Mouse (Mus musculus) intestine, embryonic 14.5 days (tissue): ENCODE data around the gene Brpf1. TPM values are rescaled to one million over a fixed set of nuclear protein-coding genes. Genes with fewer than 3 reads are reported as not detected.
A peak's percentile ranks its signal among the peaks of the same experiment; 100 is the strongest.

Source experiments
- ATAC-seq: fragments of 200-750 bp; cut with Nextera tagmentation; replicated peaks from 2 replicates; pipeline ENCODE4 v1.8.0; 2017; ENCODE audit warnings: low read depth, moderate number of reproducible peaks, moderate TSS enrichment, moderate library complexity; ENCODE audit not compliant: low FRiP score, low TSS enrichment
- DNase-seq: peaks from one replicate; pipeline ENCODE4 v3.0.0-alpha.2; 2018; ENCODE audit warnings: low spot score
- H3K27ac ChIP-seq: fragments of 300-500 bp; sonication (generic); 2 replicates; pipeline ENCODE4 v1.5.1; 2014; ENCODE audit warnings: low read depth, mild to moderate bottlenecking, control low read depth
- H3K27me3 ChIP-seq: fragments of 300-500 bp; sonication (generic); replicated peaks from 2 replicates; pipeline ENCODE4 v1.6.1; 2014; ENCODE audit warnings: low read length, control low read depth; ENCODE audit not compliant: control insufficient read depth, insufficient read depth
- H3K36me3 ChIP-seq: fragments of 300-500 bp; sonication (generic); 2 replicates; pipeline ENCODE4 v1.6.1; 2014; ENCODE audit warnings: low read length, control low read depth; ENCODE audit not compliant: control insufficient read depth, insufficient read depth
- H3K4me1 ChIP-seq: fragments of 300-500 bp; sonication (generic); replicated peaks from 2 replicates; pipeline ENCODE4 v1.6.1; 2014; ENCODE audit warnings: low read length, control low read depth, mixed read lengths; ENCODE audit not compliant: control insufficient read depth, insufficient read depth
- H3K4me2 ChIP-seq: fragments of 300-500 bp; sonication (generic); 2 replicates; pipeline ENCODE4 v1.6.1; 2014; ENCODE audit warnings: low read length
- H3K4me3 ChIP-seq: fragments of 300-500 bp; sonication (generic); 2 replicates; pipeline ENCODE4 v1.5.1; 2014; ENCODE audit warnings: low read depth, low read length, control low read depth, mixed read lengths
- H3K9ac ChIP-seq: fragments of 300-500 bp; sonication (generic); 2 replicates; pipeline ENCODE4 v1.6.1; 2014; ENCODE audit warnings: mild to moderate bottlenecking, low read length
- H3K9me3 ChIP-seq: fragments of 300-500 bp; sonication (generic); 2 replicates; pipeline ENCODE4 v1.6.1; 2016; ENCODE audit warnings: low read length, control low read depth; ENCODE audit not compliant: control insufficient read depth
- WGBS: fragments of 180-500 bp; shearing (Covaris S2); extraction: QIAGEN DNeasy Blood & Tissue Kit; methylation state at CpG from one replicate; pipeline ENCODE4 v1.1.7; 2014; 5-methylcytosine and 5-hydroxymethylcytosine counted together
- polyA plus RNA-seq: library from polyadenylated mRNA; unstranded; fragments of >200 nt; fragmentation: Nextera tagmentation; extraction: Ambion mirVana; gene quantifications from 2 replicates; pipeline ENCODE4 v1.2.1, GENCODE M21; 2014

Gene Brpf1
- polyA plus RNA-seq, 1 experiment from 2014 or later = 21.6 TPM

- WGBS = 2% methylated on average over 37 of the region's 37 CpGs
- peaks cover 4% of the 10 kb centered on the region; the same call in 1 of the 2 replicates for H3K36me3 ChIP-seq
- H3K4me1 ChIP-seq = no peaks in the 10 kb centered on the region
- ATAC-seq (peak; percentile 75), DNase-seq (peak; percentile 67)
- peaks cover 34% of the 10 kb centered on the region for H3K27me3 ChIP-seq
- H3K4me3 ChIP-seq = no peak within 1 kb of the TSS; the same call in 1 of the 2 replicates
- H3K9ac ChIP-seq = no peak within 1 kb of the TSS
- H3K4me2 ChIP-seq = peak within 1 kb of the TSS; percentile 28
- no peak within 1 kb of the TSS for H3K27ac ChIP-seq
- no peaks in the 10 kb centered on the region for H3K9me3 ChIP-seq
These were observed 24.7 kb upstream of the Brpf1 start, which contains the start of gene Cpne9 for GRCm38 (mm10) chr6:113282101-113282802. Cpne9 (plus strand) TSS chr6:113282307.

GRCm38 (mm10) chr6:113282969-113283368 is 24.0 kb upstream of the Brpf1 start:
- 0 out of 2 replicates have a peak, but pooled peaks cover 4% of the 10 kb centered on the region for H3K36me3 ChIP-seq
- H3K27me3 ChIP-seq = peaks cover 34% of the 10 kb centered on the region
- no peak overlapping the region for H3K9ac ChIP-seq
- ATAC-seq = 0 out of 2 replicates have a peak, but pooled peaks have one; percentile 20
- H3K4me1 ChIP-seq = no peaks in the 10 kb centered on the region
- peak overlapping the region; percentile 28 for H3K4me2 ChIP-seq
- no peak overlapping the region; the same call in 1 of the 2 replicates for H3K4me3 ChIP-seq
- no peak overlapping the region for H3K27ac ChIP-seq
- 2% methylated on average over 22 of the region's 22 CpGs for WGBS
- no peaks in the 10 kb centered on the region for H3K9me3 ChIP-seq
- DNase-seq = no peak

GRCm38 (mm10) chr6:113283500-113283899 is 23.4 kb upstream of the Brpf1 start:
- 7% methylated on average over 6 of the region's 6 CpGs for WGBS
- no peak overlapping the region for H3K4me3 ChIP-seq
- DNase-seq = no peak

GRCm38 (mm10) chr6:113284931-113285330 is 22.0 kb upstream of the Brpf1 start:
- Histone ChIP-seq H3K36me3 (0 out of 2 replicates have a peak, but pooled peaks cover 2% of the 10 kb centered on the region), H3K27ac (no peak overlapping the region), H3K4me3 (no peak overlapping the region), H3K4me1 (no peaks in the 10 kb centered on the region), H3K27me3 (peaks cover 34% of the 10 kb centered on the region), H3K9ac (no peak overlapping the region), H3K4me2 (no peak overlapping the region), H3K9me3 (no peaks in the 10 kb centered on the region)
- ATAC-seq (no peak), DNase-seq (no peak)
- WGBS = 78% methylated on average over 3 of the region's 3 CpGs

More at GRCm38 (mm10) chr6:113283500-113283899, 23.4 kb upstream of the Brpf1 start:
- Histone ChIP-seq H3K4me1 (no peaks in the 10 kb centered on the region), H3K9me3 (no peaks in the 10 kb centered on the region), H3K36me3 (0 out of 2 replicates have a peak, but pooled peaks cover 4% of the 10 kb centered on the region), H3K27me3 (peaks cover 34% of the 10 kb centered on the region), H3K4me2 (peak overlapping the region; percentile 28), H3K9ac (no peak overlapping the region), H3K27ac (no peak overlapping the region)
- ATAC-seq = no peak

- H3K27ac ChIP-seq = no peak overlapping the region
- no peaks in the 10 kb centered on the region for H3K4me1 ChIP-seq
- peaks cover 34% of the 10 kb centered on the region for H3K27me3 ChIP-seq
- H3K9ac ChIP-seq = no peak overlapping the region
- H3K36me3 ChIP-seq = no peaks in the 10 kb centered on the region
- H3K4me3 ChIP-seq = no peak overlapping the region
- no peak for ATAC-seq
- 70% methylated on average over 1 of the region's 1 CpGs for WGBS
- H3K9me3 ChIP-seq = no peaks in the 10 kb centered on the region
- DNase-seq = no peak
- H3K4me2 ChIP-seq = no peak overlapping the region
These were observed 20.6 kb upstream of the Brpf1 start for GRCm38 (mm10) chr6:113286316-113286715.

GRCm38 (mm10) chr6:113287236-113287635 is 19.7 kb upstream of the Brpf1 start:
- Histone ChIP-seq H3K27ac (no peak overlapping the region), H3K27me3 (peaks cover 27% of the 10 kb centered on the region), H3K9ac (no peak overlapping the region), H3K4me3 (no peak overlapping the region), H3K4me2 (no peak overlapping the region), H3K9me3 (no peaks in the 10 kb centered on the region), H3K4me1 (no peaks in the 10 kb centered on the region), H3K36me3 (no peaks in the 10 kb centered on the region)
- ATAC-seq (no peak), DNase-seq (no peak)
- WGBS = 72% methylated on average over 4 of the region's 4 CpGs

- Histone ChIP-seq H3K4me1 (no peaks in the 10 kb centered on the region), H3K27me3 (peaks cover 6% of the 10 kb centered on the region), H3K36me3 (no peaks in the 10 kb centered on the region), H3K9me3 (no peaks in the 10 kb centered on the region), H3K27ac (no peak overlapping the region), H3K4me3 (no peak overlapping the region), H3K9ac (no peak overlapping the region), H3K4me2 (no peak overlapping the region)
- WGBS = 92% methylated on average over 15 of the region's 15 CpGs
- ATAC-seq = no peak
- no peak for DNase-seq
These were observed 17.6 kb upstream of the Brpf1 start for GRCm38 (mm10) chr6:113289346-113289745.

GRCm38 (mm10) chr6:113290346-113290745 is 16.6 kb upstream of the Brpf1 start:
- WGBS = 67% methylated on average over 6 of the region's 6 CpGs
- Histone ChIP-seq H3K4me1 (no peaks in the 10 kb centered on the region), H3K27ac (no peak overlapping the region), H3K36me3 (no peaks in the 10 kb centered on the region), H3K9me3 (no peaks in the 10 kb centered on the region), H3K4me2 (no peak overlapping the region), H3K27me3 (no peaks in the 10 kb centered on the region), H3K4me3 (no peak overlapping the region), H3K9ac (no peak overlapping the region)
- no peak for ATAC-seq
- DNase-seq = no peak

- H3K27ac ChIP-seq = no peak overlapping the region
- DNase-seq = no peak
- no peaks in the 10 kb centered on the region for H3K9me3 ChIP-seq
- no peak for ATAC-seq
- 66% methylated on average over 5 of the region's 5 CpGs for WGBS
- H3K4me3 ChIP-seq = no peak overlapping the region
- no peak overlapping the region for H3K9ac ChIP-seq
- H3K36me3 ChIP-seq = no peaks in the 10 kb centered on the region
- no peaks in the 10 kb centered on the region for H3K27me3 ChIP-seq
- no peaks in the 10 kb centered on the region for H3K4me1 ChIP-seq
- no peak overlapping the region for H3K4me2 ChIP-seq
These were observed 14.0 kb upstream of the Brpf1 start for GRCm38 (mm10) chr6:113292938-113293337.
